Mouse (Mus musculus): ENCODE data around the gene Rnase11.

GRCm38 (mm10) chr14:51023457-51023856 lies 26.5 kb downstream of the Rnase11 start:
- TF ChIP-seq CTCF (IDR thresholded peaks at IDR 0.05 in 2 of 3, conservative IDR thresholded peaks at IDR 0.05 in 1 of 3; ENCODE audit: control insufficient read depth in 1 of 3, insufficient read depth in 1 of 3, low read depth in 2 of 3, low read length in 3 of 3, poor library complexity in 1 of 3, severe bottlenecking in 1 of 3) (no peak), MYC (IDR thresholded peaks at IDR 0.05; ENCODE audit: low read depth, low read length) (no peak), MXI1 (IDR thresholded peaks at IDR 0.05; ENCODE audit: low read depth, low read length) (no peak), ZMIZ1 (IDR thresholded peaks at IDR 0.05; ENCODE audit: low read depth, low read length) (no peak), POLR2A (IDR thresholded peaks at IDR 0.05; ENCODE audit: control insufficient read depth in 1 of 2, insufficient read depth in 1 of 2, low read depth in 1 of 2, low read length in 2 of 2, poor library complexity in 1 of 2) (no peak), MAFK (IDR thresholded peaks at IDR 0.05; ENCODE audit: borderline replicate concordance, low read depth, low read length) (no peak), EP300 (IDR thresholded peaks at IDR 0.05; ENCODE audit: low read depth in 1 of 2, low read length in 2 of 2) (no peak), ZC3H11A (IDR thresholded peaks at IDR 0.05; ENCODE audit: low read depth, low read length) (no peak)

Data from MEL (cell line).